Mouse (Mus musculus) regulatory T cell (primary cell): ENCODE measurements at regions not wholly inside any gene's neighbourhood (a gene's known extent, or its start where the extent isn't known, plus 50 kb on each side); places are given as distances from the start of the nearest gene placed in this dataset.
"Not testable (repeated sequence)": the region's sequence is repeated elsewhere in the genome, so short reads cannot be mapped to it uniquely, and the experiment has no call there.

Experiments
- in situ Hi-C: fragments of 300-600 bp; cut with MboI, MseI; formaldehyde crosslinking; loops from one replicate; pipeline ENCODE4 v1.15.1; 2025; ENCODE audit warnings: high pct_unique_total_duplicates

GRCm38 (mm10) chr5:142281997-142282396 lies 119.3 kb upstream of the Foxk1 start:
- in situ Hi-C loops, result no loop called here

DNA sequence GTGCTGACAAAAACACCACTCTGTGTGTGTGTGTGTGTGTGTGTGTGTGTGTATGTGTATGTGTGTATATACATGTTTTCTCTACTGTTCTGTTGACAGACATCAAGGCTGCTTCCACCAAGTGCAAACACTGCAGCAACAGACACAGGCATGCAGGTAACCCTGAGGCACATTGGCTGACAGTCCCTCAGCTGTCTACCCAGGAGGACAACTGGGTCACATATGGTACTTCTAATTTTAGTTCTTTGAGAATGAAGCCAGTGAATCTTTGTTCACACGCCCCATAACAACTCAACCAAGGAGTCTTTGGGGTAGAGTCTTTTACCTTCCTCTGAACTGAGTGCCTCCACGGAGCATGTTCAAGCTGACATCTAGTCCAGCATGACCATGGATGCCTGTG lies 113.3 kb upstream of the Foxk1 start:
- in situ Hi-C loops, result no loop called here

- in situ Hi-C loops, result loop anchor here (5.0 kb wide), 1 partner anchor 39 kb away; no protein-coding TSS in a partner anchor
Observed at GRCm38 (mm10) chr5:142291451-142291850, 109.8 kb upstream of the Foxk1 start.

DNA sequence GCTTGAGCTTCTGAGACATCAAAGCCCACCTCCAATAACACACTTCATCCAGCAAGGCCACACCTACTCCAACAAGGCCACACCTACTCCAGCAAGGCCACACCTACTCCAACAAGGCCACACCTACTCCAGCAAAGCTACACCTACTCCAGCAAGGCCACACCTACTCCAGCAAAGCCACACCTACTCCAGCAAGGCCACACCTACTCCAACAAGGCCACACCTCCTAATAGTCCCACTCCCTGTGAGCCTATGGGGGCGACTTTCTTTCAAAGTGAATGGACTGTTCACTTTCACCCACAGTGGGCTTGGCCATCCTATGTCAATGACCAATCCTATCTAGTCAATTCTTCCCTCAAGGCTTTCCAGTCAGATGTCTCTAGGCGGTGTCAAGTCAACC lies 104.9 kb upstream of the Foxk1 start:
- in situ Hi-C loops, result not testable (repeated sequence)

- in situ Hi-C loops, result no loop called here
Observed at GRCm38 (mm10) chr5:142299621-142300020, 101.7 kb upstream of the Foxk1 start.

- in situ Hi-C loops, result no loop called here
Observed at GRCm38 (mm10) chr5:142308511-142308910, 92.8 kb upstream of the Foxk1 start.

GRCm38 (mm10) chr5:142313944-142314343 lies 87.4 kb upstream of the Foxk1 start:
- in situ Hi-C loops, result loop anchor here (10.0 kb wide), 1 partner anchor 339 kb away; no protein-coding TSS in a partner anchor

DNA sequence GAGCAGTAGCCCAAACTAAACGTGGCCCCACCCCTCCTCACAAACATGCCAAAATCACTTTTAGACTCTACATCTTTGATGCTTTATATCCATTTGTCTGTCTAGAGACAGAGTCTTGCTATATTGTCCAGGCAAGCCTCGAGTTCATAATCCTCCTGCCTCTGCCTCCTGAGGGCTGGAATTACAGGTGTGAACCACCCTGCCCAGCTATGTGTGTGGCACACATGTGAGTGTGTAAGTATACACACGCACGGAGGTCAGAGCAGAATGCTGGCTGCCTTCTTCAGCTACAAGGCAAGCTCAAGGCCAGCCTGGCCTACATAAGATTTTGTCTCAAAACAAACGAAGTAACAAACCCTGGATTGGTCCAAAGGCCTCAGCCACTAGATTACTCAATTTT lies 86.8 kb upstream of the Foxk1 start:
- in situ Hi-C loops, result loop anchor here (10.0 kb wide), 1 partner anchor 340 kb away; no protein-coding TSS in a partner anchor

DNA sequence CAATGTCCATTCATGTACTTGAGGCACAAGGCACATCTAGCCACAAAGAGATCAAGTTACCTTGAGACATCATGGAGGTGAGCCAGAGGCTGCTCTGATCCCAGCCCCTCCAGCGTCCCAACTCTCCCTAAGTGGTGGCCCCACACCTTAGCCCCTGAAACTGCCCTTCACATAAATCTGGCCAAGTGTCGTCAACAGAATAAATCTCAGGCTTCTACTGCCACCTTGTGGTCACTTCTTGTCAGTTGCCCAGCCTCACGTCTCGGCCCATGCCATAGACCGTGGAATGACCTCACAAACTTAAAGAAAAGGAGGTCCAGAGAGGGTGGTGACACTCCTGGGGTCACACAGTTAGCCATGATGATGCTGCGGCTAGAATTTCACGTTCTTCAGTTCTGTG lies 82.0 kb upstream of the Foxk1 start:
- in situ Hi-C loops, result loop anchor here (10.0 kb wide), 1 partner anchor 344 kb away; no protein-coding TSS in a partner anchor

DNA sequence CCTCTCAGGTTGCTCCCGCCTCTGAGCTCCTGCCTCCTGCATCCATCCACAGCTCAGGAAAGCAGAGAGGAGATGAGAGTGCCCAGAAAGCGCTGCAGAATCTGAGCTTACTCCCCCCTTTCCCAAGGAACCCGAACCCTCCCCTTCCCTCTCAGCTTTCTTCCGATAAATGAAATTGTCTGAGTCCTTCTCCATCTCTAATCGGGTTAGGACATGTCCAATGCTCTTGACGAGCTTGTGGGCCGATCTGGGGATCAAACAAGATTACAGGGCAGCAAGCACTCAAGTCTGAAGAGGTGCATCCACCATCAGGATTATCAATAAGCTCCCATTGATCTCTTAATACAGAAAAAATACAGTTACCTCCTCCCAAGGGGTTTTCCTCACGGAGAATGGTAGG lies 80.0 kb upstream of the Foxk1 start:
- in situ Hi-C loops, result no loop called here

DNA sequence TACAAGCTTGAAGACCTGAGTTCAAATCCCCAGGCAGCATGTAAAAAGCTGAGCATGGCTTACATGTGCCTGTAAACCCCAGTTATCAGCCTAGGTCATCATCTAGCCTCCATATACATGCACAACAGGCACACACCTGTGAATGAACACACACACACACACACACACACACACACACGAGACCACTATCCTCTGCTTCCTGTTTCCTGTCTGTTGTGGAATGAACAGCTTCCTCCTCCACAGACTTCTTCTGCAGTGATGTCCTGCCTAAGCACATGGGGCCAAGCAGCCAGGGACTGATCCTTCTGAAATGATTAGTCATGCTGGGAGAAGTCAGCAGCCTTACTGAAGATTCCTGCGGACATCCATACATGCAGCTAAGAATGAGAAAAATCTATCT lies 76.4 kb upstream of the Foxk1 start:
- in situ Hi-C loops, result no loop called here

DNA sequence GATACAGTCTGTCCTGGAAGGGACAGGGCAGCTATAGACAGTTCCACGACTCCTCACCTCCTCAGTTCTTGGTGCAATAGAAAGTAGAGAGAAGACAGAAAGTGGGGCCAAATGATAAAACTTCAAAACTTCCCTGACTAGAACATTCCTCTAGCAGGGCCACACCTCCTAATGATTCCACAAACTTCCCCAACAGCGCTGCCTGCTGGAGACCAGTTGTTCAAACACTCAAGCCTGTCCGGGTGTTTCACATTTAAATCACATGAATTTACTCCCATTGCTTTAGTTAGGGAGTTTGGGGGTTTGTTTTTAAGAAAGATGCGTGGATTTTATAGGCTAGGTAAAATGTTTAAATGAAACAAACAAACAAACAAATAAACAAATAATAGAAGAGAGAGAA lies 75.7 kb upstream of the Foxk1 start:
- in situ Hi-C loops, result no loop called here

DNA sequence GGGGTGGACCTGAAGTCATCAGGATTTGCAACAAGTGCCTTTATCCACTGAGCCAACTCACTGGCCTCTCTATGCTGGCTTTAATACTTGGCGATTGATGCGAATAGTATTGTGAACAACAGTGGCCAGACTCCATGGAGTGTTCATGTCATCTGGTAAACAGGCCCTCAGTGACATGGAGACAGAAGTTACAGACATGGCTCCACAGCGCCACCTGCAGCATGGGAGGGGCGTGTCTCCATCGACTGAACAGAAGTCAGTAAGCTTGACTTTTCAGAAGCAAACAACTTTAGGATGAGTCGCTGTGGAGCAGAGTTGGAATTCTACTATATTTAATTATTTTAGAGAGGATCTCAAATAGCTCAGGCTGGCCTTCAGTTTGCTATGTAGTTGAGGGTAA lies 74.0 kb upstream of the Foxk1 start:
- in situ Hi-C loops, result no loop called here

DNA sequence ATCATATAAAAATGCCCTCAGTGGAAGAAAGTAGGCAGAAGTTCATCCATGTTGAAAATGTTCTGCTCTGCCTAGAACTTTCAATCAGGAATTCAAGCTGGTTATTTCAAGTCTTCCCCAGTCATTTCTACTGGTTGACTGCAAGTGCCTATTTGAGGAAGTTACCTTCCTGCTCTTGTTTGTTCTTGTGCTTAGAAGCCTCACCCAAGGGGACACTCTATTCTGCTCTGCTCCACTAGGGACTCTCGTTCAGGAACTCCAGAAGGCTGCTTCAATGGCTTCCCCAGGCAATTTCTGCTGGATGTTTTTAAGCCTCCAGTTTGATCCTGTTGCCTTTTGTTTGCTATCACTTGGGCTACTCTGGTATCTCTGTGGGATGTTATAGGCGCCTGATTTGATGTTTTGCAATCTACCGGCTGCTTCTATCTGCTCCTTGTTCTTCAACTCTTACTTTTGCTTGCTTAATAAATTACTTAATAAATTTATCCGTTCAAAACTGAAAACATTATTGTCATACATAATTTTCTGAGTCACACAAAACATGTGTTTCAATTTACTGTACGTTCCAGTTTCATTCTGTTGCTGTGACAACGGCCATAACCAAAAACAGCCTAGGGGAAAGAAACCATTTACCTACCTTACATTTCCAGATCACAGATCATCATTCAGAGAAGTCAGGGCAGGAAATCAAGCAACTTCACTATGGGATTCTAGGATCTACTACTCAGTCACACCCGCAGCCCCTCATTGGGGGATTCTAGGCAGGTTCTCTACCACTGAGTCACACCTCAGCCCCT lies 71.4 kb upstream of the Foxk1 start:
- in situ Hi-C loops, result no loop called here

GRCm38 (mm10) chr5:142332744-142333143 lies 68.6 kb upstream of the Foxk1 start:
- in situ Hi-C loops, result no loop called here

GRCm38 (mm10) chr5:142337436-142337835 lies 63.9 kb upstream of the Foxk1 start:
- in situ Hi-C loops, result no loop called here

- in situ Hi-C loops, result no loop called here
Observed at GRCm38 (mm10) chr5:142338051-142338450, 63.2 kb upstream of the Foxk1 start.

GRCm38 (mm10) chr5:142340205-142341025 lies 60.9 kb upstream of the Foxk1 start:
- in situ Hi-C loops, result no loop called here

DNA sequence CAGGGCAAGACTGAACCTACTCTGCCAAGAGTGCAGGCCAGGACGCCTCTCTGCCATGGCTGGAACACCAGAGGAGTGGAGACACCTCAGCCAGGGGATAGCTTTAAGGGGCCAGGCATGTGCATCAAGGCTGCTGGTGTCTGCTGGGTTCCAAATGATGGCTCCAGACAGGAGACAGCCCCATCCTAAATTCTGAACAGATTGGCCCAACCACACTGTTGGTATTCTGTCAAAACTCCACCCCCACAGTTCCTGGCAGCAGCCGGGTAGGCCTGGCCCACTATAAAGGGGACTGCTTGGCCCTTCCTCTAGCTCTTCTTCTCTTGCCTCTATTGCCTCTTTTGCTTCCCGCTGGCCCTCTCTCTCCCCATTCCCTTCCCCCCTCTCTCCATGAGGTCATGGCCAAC lies 60.3 kb upstream of the Foxk1 start:
- in situ Hi-C loops, result no loop called here

DNA sequence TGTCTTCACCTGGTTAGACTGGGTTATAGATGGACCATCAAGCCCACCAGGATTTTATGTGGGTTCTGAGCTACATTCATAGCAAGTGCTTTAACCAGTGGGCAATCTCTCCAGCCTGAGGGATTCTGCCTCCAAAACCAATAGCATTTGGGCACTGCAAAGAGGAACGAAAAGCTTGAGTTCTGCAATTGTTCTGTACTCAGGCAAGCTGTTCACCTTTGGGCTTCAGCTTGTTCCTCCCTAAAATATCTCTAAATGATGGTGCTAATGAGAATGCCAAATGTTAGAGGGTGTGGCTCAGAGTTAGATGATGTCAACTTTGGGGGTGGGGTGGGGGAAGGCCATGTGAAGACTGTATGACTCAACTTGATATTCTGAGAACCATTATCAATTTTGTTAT lies 54.8 kb upstream of the Foxk1 start:
- in situ Hi-C loops, result no loop called here

DNA sequence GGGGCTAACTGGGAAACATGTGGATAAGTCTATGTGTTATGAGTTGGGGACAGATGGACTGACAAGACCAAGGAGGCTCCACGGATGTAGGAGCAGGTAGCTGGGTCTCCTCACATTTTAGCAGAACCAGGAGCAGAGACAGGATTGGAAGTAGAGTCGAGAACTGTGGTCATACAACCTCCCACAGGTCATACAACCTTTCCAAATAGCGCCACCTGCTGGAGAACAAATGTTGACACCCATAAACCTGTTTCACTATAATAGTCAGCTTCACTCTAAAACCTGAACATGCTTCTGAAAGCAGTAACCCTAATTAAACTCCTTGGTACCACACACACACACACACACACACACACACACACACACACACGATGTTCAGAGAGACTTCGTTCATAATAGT lies 50.7 kb upstream of the Foxk1 start:
- in situ Hi-C loops, result no loop called here
